Mouse (Mus musculus) heart, adult 11 months (tissue): ENCODE data around the gene Gm11034.
A peak's percentile ranks its signal among the peaks of the same experiment; 100 is the strongest.

Source experiments
- DNase-seq: peaks from one replicate; pipeline ENCODE4 v3.0.0; 2022

The Gm11034 gene

GRCm38 (mm10) chr8:72210710-72211109 is 2.7 kb downstream of the Gm11034 start:
- DNase-seq = peak; percentile 80

- peak; percentile 83 for DNase-seq
Measured at GRCm38 (mm10) chr8:72210222-72210621, 3.2 kb downstream of the Gm11034 start.

- DNase-seq = peak; percentile 65
Measured at GRCm38 (mm10) chr8:72208582-72208981, 4.9 kb downstream of the Gm11034 start.

- DNase-seq = no peak
Measured at GRCm38 (mm10) chr8:72197997-72198396, 15.4 kb downstream of the Gm11034 start.

GRCm38 (mm10) chr8:72192065-72192464 is 21.4 kb downstream of the Gm11034 start:
- no peak for DNase-seq

- no peak for DNase-seq
Measured at GRCm38 (mm10) chr8:72190215-72190539, 23.3 kb downstream of the Gm11034 start.

GRCm38 (mm10) chr8:72189417-72190214 is 23.8 kb downstream of the Gm11034 start, which contains the start of gene Hsh2d:
Hsh2d (plus strand) TSS chr8:72189638.
- DNase-seq = peak; percentile 92

- peak; percentile 92 for DNase-seq
Measured at GRCm38 (mm10) chr8:72187793-72188331, 25.6 kb downstream of the Gm11034 start.

GRCm38 (mm10) chr8:72183554-72184202 is 29.8 kb downstream of the Gm11034 start:
- DNase-seq = no peak

- peak; percentile 94 for DNase-seq
Measured at GRCm38 (mm10) chr8:72177346-72177925, 36.0 kb downstream of the Gm11034 start.

GRCm38 (mm10) chr8:72169681-72170249 is 43.7 kb downstream of the Gm11034 start:
- DNase-seq = no peak

- peak; percentile 93 for DNase-seq
Measured at GRCm38 (mm10) chr8:72169098-72169668, 44.3 kb downstream of the Gm11034 start.
